In genomic region chr19:23958925-23959324, GRCm38 (mm10) we compare ENCODE assay signal across 10 mouse cellular contexts.
DNase-seq lines count a peak whose midpoint lies in the region; ATAC-seq and TF ChIP-seq lines count a peak whose summit lies in the region.
"Had no signal": no experiment of that assay in that cellular context is flagged by ENCODE, and none has a peak within 500 bp of the region (broad histone marks: within the 10 kb centered on the region; RNA-seq: fewer than 3 reads in every experiment).

No protein-coding gene starts in this region.

- TF ChIP-seq CTCF in CH12.LX (conservative IDR thresholded peaks at IDR 0.05 in 1 of 2, IDR thresholded peaks at IDR 0.05 in 1 of 2; ENCODE audit: low read depth in 2 of 2, low read length in 2 of 2): peak in 1 of 2 experiments; percentile 53; a peak in 2 of 4 replicates

- no peak for ATAC-seq in hindbrain, embryonic 11.5 days (ENCODE audit: low FRiP score)
- ATAC-seq in hindbrain, embryonic 16.5 days: no peak
- ATAC-seq in embryonic facial prominence, embryonic 11.5 days (replicated peaks; ENCODE audit: insufficient number of reproducible peaks, low FRiP score, low TSS enrichment, low read depth): no peak
- no peak for ATAC-seq in erythroblast, adult 5-6 weeks (replicated peaks; ENCODE audit: low FRiP score, poor library complexity, severe bottlenecking)

- H3K79me2 ChIP-seq in CH12.LX (replicated peaks; ENCODE audit: control insufficient read depth, extremely low read depth, insufficient read depth, poor library complexity, severe bottlenecking): no peaks in the 10 kb centered on the region

- peak; percentile 50 for DNase-seq in hindbrain, embryonic 11.5 days (ENCODE audit: low spot score)
- DNase-seq in CH12.LX (ENCODE audit: extremely low read depth): peak; percentile 12
- DNase-seq in ES-CJ7 (ENCODE audit: low read depth, low spot score): peak; percentile 52
- DNase-seq in embryonic facial prominence, embryonic 11.5 days (ENCODE audit: low spot score): peak; percentile 72
- no peak for DNase-seq in thymus, postnatal 4 days
- DNase-seq: heart, adult 18-20 months; kidney, adult 9 months had no signal

- no peak overlapping the region for H3K4me3 ChIP-seq in hindbrain, embryonic 11.5 days (ENCODE audit: low read depth, low read length)
- H3K4me3 ChIP-seq in hindbrain, embryonic 16.5 days (ENCODE audit: low read length): no peak overlapping the region
- no peak overlapping the region for H3K4me3 ChIP-seq in CH12.LX (replicated peaks in 1 of 3; ENCODE audit: low read depth in 2 of 3, low read length in 2 of 3, poor library complexity in 1 of 3)
- no peak overlapping the region for H3K4me3 ChIP-seq in embryonic facial prominence, embryonic 11.5 days (ENCODE audit: low read depth, low read length)
- H3K4me3 ChIP-seq: midbrain, embryonic 12.5 days had no signal

- no peaks in the 10 kb centered on the region for H3K36me3 ChIP-seq in hindbrain, embryonic 11.5 days (ENCODE audit: control insufficient read depth, insufficient read depth, low read length)
- no peaks in the 10 kb centered on the region for H3K36me3 ChIP-seq in hindbrain, embryonic 16.5 days (ENCODE audit: control insufficient read depth, insufficient read depth, low read length)
- H3K36me3 ChIP-seq in CH12.LX (replicated peaks in 1 of 2; ENCODE audit: control insufficient read depth in 1 of 2, insufficient read depth in 1 of 2, low read length in 1 of 2): no peaks in the 10 kb centered on the region
- H3K36me3 ChIP-seq in embryonic facial prominence, embryonic 11.5 days (replicated peaks; ENCODE audit: control insufficient read depth, insufficient read depth, low read depth, low read length): no peaks in the 10 kb centered on the region
- H3K36me3 ChIP-seq: midbrain, embryonic 12.5 days had no signal

- dilution Hi-C loops in CH12.LX (cut with MboI; ENCODE audit: extremely low pct_ligation_motif_present, extremely low pct_unique_long_range_greater_than_20kb, low sequenced_read_pairs): no loop called here

- H3K27ac ChIP-seq in hindbrain, embryonic 11.5 days (ENCODE audit: low read depth, low read length): no peak overlapping the region
- no peak overlapping the region for H3K27ac ChIP-seq in hindbrain, embryonic 16.5 days (ENCODE audit: low read depth, low read length)
- no peak overlapping the region for H3K27ac ChIP-seq in CH12.LX (ENCODE audit: insufficient read depth, low read depth)
- H3K27ac ChIP-seq in embryonic facial prominence, embryonic 11.5 days (replicated peaks; ENCODE audit: low read depth, low read length): no peak overlapping the region
- H3K27ac ChIP-seq: midbrain, embryonic 12.5 days had no signal

- no peak for TF ChIP-seq POLR2A in CH12.LX (IDR thresholded peaks at IDR 0.05; ENCODE audit: low read depth, low read length)

- no peak overlapping the region for H3K9ac ChIP-seq in hindbrain, embryonic 11.5 days (ENCODE audit: low read depth, low read length)
- H3K9ac ChIP-seq in hindbrain, embryonic 16.5 days (ENCODE audit: low read depth, low read length): no peak overlapping the region
- H3K9ac ChIP-seq in CH12.LX (ENCODE audit: insufficient read depth, low read depth): no peak overlapping the region
- H3K9ac ChIP-seq in embryonic facial prominence, embryonic 11.5 days (replicated peaks; ENCODE audit: low read length): no peak overlapping the region
- H3K9ac ChIP-seq: midbrain, embryonic 12.5 days had no signal

- no peaks in the 10 kb centered on the region for H3K9me3 ChIP-seq in hindbrain, embryonic 11.5 days (ENCODE audit: control insufficient read depth, low read length)
- peaks cover 3% of the 10 kb centered on the region; the same call in 1 of the 2 replicates for H3K9me3 ChIP-seq in hindbrain, embryonic 16.5 days (ENCODE audit: control insufficient read depth, low read length)
- no peaks in the 10 kb centered on the region for H3K9me3 ChIP-seq in CH12.LX (replicated peaks; ENCODE audit: low read length)
- no peaks in the 10 kb centered on the region for H3K9me3 ChIP-seq in embryonic facial prominence, embryonic 11.5 days (replicated peaks; ENCODE audit: control insufficient read depth, low read length)
- H3K9me3 ChIP-seq: midbrain, embryonic 12.5 days had no signal

- in situ Hi-C loops in CH12.LX (cut with MboI; ENCODE audit: low pct_ligation_motif_present, low pct_unique_long_range_greater_than_20kb, low sequenced_read_pairs): no loop called here

- no peaks in the 10 kb centered on the region for H3K27me3 ChIP-seq in hindbrain, embryonic 11.5 days (ENCODE audit: control insufficient read depth, insufficient read depth, low read length)
- H3K27me3 ChIP-seq in hindbrain, embryonic 16.5 days (replicated peaks; ENCODE audit: control insufficient read depth, insufficient read depth, low read length): no peaks in the 10 kb centered on the region
- no peaks in the 10 kb centered on the region for H3K27me3 ChIP-seq in CH12.LX (replicated peaks)
- no peaks in the 10 kb centered on the region for H3K27me3 ChIP-seq in embryonic facial prominence, embryonic 11.5 days (ENCODE audit: control insufficient read depth, insufficient read depth, low read length)

- H3K4me1 ChIP-seq in hindbrain, embryonic 11.5 days (replicated peaks; ENCODE audit: control insufficient read depth, insufficient read depth, low read length): peaks cover 7% of the 10 kb centered on the region; the same call in 1 of the 2 replicates
- H3K4me1 ChIP-seq in hindbrain, embryonic 16.5 days (ENCODE audit: control insufficient read depth, insufficient read depth, low read depth, low read length): peaks cover 12% of the 10 kb centered on the region
- H3K4me1 ChIP-seq in CH12.LX (ENCODE audit: control insufficient read depth in 1 of 2, insufficient read depth in 2 of 2): no peaks in the 10 kb centered on the region
- H3K4me1 ChIP-seq in embryonic facial prominence, embryonic 11.5 days (ENCODE audit: control insufficient read depth, insufficient read depth, low read length): no peaks in the 10 kb centered on the region

- no peak overlapping the region for H3K4me2 ChIP-seq in hindbrain, embryonic 11.5 days (replicated peaks; ENCODE audit: low read depth, low read length)
- no peak overlapping the region for H3K4me2 ChIP-seq in hindbrain, embryonic 16.5 days (ENCODE audit: low read length)
- no peak overlapping the region for H3K4me2 ChIP-seq in CH12.LX (ENCODE audit: insufficient read depth, low read depth, poor library complexity, severe bottlenecking)
- H3K4me2 ChIP-seq in embryonic facial prominence, embryonic 11.5 days (ENCODE audit: low read depth, low read length): no peak overlapping the region
- H3K4me2 ChIP-seq: midbrain, embryonic 12.5 days had no signal

- TF ChIP-seq RAD21 in CH12.LX (IDR thresholded peaks at IDR 0.05; ENCODE audit: low read depth, low read length): peak; percentile 16

- TF ChIP-seq EP300 in CH12.LX (IDR thresholded peaks at IDR 0.05; ENCODE audit: low read length): no peak

- whole genome bisulfite sequencing in hindbrain, embryonic 11.5 days: 52% methylated on average over 6 of the region's 6 CpGs
- WGBS in hindbrain, embryonic 16.5 days: 43% methylated on average over 6 of the region's 6 CpGs
- 16% methylated on average over 6 of the region's 6 CpGs for WGBS in embryonic facial prominence, embryonic 11.5 days

TF ChIP-seq in CH12.LX, 34 proteins besides CTCF, POLR2A, EP300 and RAD21:
- TF ChIP-seq ETS1 (conservative IDR thresholded peaks at IDR 0.05; ENCODE audit: low read depth, low read length): no peak
- TF ChIP-seq SMC3 (IDR thresholded peaks at IDR 0.05; ENCODE audit: low read depth, low read length): peak; percentile 39
